Mouse (Mus musculus): ENCODE measurements around the gene Rpia.

DNA sequence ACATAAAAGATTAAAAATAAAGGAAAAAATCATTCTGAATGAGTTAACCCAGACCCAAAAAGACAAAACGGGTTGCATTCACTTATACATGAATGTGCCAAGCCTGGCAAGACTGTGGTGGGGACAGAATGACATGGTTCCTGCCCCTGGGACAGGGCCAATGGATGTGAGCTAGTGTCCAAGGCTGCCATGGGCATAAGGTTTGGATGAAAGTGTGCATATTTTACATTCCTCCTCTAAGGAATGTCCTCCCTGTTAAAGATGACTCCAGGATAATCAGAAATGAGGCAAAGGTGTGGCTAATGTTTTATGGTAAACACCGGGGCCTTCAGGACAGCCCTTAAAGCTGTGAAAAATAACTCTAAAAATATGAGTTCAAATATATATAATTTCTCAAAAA lies 10.7 kb downstream of the Rpia start:
- no peak for TF ChIP-seq POLR2A (IDR thresholded peaks at IDR 0.05; ENCODE audit: borderline replicate concordance, extremely low read depth, insufficient read depth, insufficient read length, poor library complexity, severe bottlenecking)
- TF ChIP-seq CTCF (IDR thresholded peaks at IDR 0.05; ENCODE audit: borderline replicate concordance, extremely low read depth, insufficient read depth, insufficient read length) = no peak

Data from brain, embryonic 14.5 days (tissue).